Mouse (Mus musculus) ES-E14 (cell line): Measurements from ENCODE around the gene Zmynd10. TPM values are rescaled to one million over a fixed set of nuclear protein-coding genes. Genes with fewer than 3 reads are reported as not detected.
"Not testable (repeated sequence)": the region's sequence is repeated elsewhere in the genome, so short reads cannot be mapped to it uniquely, and the experiment has no call there.

Source experiments
- DNase-seq: peaks from one replicate; pipeline ENCODE4 v3.0.0-alpha.2; 2013; ENCODE audit warnings: low read depth, low spot score
- H3K27ac ChIP-seq: 2 replicates; pipeline ENCODE4 v1.5.1; 2012; ENCODE audit warnings: low read depth, mild to moderate bottlenecking, low read length, moderate library complexity, mixed read lengths; ENCODE audit not compliant: poor library complexity, insufficient read depth, severe bottlenecking
- H3K36me3 ChIP-seq: 2 replicates; pipeline ENCODE4 v1.6.1; 2012; ENCODE audit warnings: mild to moderate bottlenecking, low read length, moderate library complexity, mixed read lengths; ENCODE audit not compliant: control insufficient read depth, poor library complexity, insufficient read depth, severe bottlenecking
- H3K4me1 ChIP-seq, 2 experiments: fragments of 150-350 bp in 1 of 2; sonication (generic) in 1 of 2; 2 replicates each; pipeline ENCODE4 v1.6.1; 2012; ENCODE audit warnings: low read length in 2 of 2, mild to moderate bottlenecking in 1 of 2, mixed read lengths in 1 of 2; ENCODE audit not compliant: control insufficient read depth in 2 of 2, insufficient read depth in 2 of 2, poor library complexity in 1 of 2
- H3K4me3 ChIP-seq, 2 experiments: fragments of 150-350 bp in 1 of 2; sonication (generic) in 1 of 2; 2 replicates each; pipeline ENCODE4 v1.5.1; 2012; ENCODE audit warnings: low read length in 2 of 2, low read depth in 1 of 2, mild to moderate bottlenecking in 1 of 2, mixed read lengths in 1 of 2; ENCODE audit not compliant: insufficient read depth in 1 of 2, poor library complexity in 1 of 2, severe bottlenecking in 1 of 2
- H3K9ac ChIP-seq: 2 replicates; pipeline ENCODE4 v1.6.1; 2012; ENCODE audit warnings: low read depth, mild to moderate bottlenecking, low read length, mixed read lengths; ENCODE audit not compliant: poor library complexity, insufficient read depth, severe bottlenecking
- H3K9me3 ChIP-seq: fragments of 150-350 bp; sonication (generic); 2 replicates; pipeline ENCODE4 v1.6.1; 2012; ENCODE audit warnings: low read depth, mild to moderate bottlenecking, low read length; ENCODE audit not compliant: control insufficient read depth, insufficient read depth
- CHD2 ChIP-seq: IDR thresholded peaks from 2 replicates; pipeline ENCODE4 v1.6.1; 2014; ENCODE audit warnings: mild to moderate bottlenecking, low read depth, low read length, inconsistent platforms
- HCFC1 ChIP-seq: IDR thresholded peaks from 2 replicates; pipeline ENCODE4 v1.6.1; 2012; ENCODE audit warnings: low read length, inconsistent platforms, borderline replicate concordance; ENCODE audit not compliant: insufficient read depth
- MAFK ChIP-seq: IDR thresholded peaks from 2 replicates; pipeline ENCODE4 v1.6.1; 2014; ENCODE audit warnings: mild to moderate bottlenecking, low read depth, low read length, inconsistent platforms; ENCODE audit not compliant: insufficient read depth
- ZC3H11A ChIP-seq: IDR thresholded peaks from 2 replicates; pipeline ENCODE4 v1.6.1; 2012; ENCODE audit warnings: low read depth, mild to moderate bottlenecking, inconsistent platforms, low read length, borderline replicate concordance
- ZNF384 ChIP-seq: IDR thresholded peaks from 2 replicates; pipeline ENCODE4 v1.6.1; 2012; ENCODE audit warnings: low read depth, low read length, inconsistent platforms
- in situ Hi-C, 2 experiments: fragments of 600-800 bp; cut with MboI; formaldehyde crosslinking; loops; one replicate each; pipeline ENCODE4 v1.15.1; 2025; ENCODE audit warnings: low sequenced_read_pairs in 2 of 2, inconsistent platforms in 1 of 2; ENCODE audit not compliant: unreplicated experiment in 2 of 2
- total RNA-seq: library from RNA; depleted of rRNA; stranded (reverse); fragments of 300-350 nt; gene quantifications from 2 replicates; pipeline ENCODE4 v1.2.3, GENCODE M21; 2012

Zmynd10 gene
- total RNA-seq, 1 experiment = 0.49 TPM

- in situ Hi-C loops = no loop called here
These were observed 25.2 kb downstream of the Zmynd10 start for GRCm38 (mm10) chr9:107572327-107572662.

DNA sequence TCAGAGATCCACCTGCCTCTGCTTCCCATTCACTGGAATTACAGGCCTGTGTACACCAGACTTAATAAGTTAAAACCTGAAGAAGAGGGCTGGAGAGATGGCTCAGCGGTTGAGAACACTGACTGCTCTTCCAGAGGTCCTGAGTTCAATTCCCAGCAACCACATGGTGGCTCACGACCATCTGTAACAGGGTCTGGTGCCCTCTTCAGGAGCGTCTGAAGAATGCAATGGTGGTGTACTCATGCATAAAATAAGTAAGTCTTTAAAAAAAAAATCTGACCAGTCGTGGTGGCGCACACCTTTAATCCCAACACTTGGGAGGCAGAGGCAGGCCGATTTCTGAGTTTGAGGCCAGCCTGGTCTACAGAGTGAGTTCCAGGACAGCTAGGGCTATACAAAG, 26.7 kb downstream of the Zmynd10 start:
- peaks cover 17% of the 10 kb centered on the region for H3K36me3 ChIP-seq
- H3K27ac ChIP-seq, H3K9ac ChIP-seq, in situ Hi-C loops, DNase-seq, H3K9me3 ChIP-seq, H3K4me3 ChIP-seq: not testable (repeated sequence)
- H3K4me1 ChIP-seq = peaks cover 0 to 26% of the 10 kb centered on the region in 2 experiments; a peak in 3 of 4 replicates
- TF ChIP-seq ZNF384 = peak; percentile 38; the same call in 1 of the 2 replicates

More at GRCm38 (mm10) chr9:107572327-107572662, 25.2 kb downstream of the Zmynd10 start:
- Histone ChIP-seq H3K27ac (no peak overlapping the region), H3K9me3 (no peaks in the 10 kb centered on the region), H3K36me3 (peaks cover 17% of the 10 kb centered on the region), H3K4me3 (no peak overlapping the region), H3K9ac (no peak overlapping the region), H3K4me1 (peaks cover 0 to 28% of the 10 kb centered on the region in 2 experiments; a peak in 3 of 4 replicates)
- no peak for DNase-seq
- TF ChIP-seq CHD2 (no peak), MAFK (no peak), ZC3H11A (no peak), ZNF384 (no peak), HCFC1 (no peak)

GRCm38 (mm10) chr9:107575579-107576356, 28.7 kb downstream of the Zmynd10 start:
- no peaks in the 10 kb centered on the region for H3K9me3 ChIP-seq
- TF ChIP-seq MAFK (no peak), ZC3H11A (no peak), ZNF384 (no peak), CHD2 (no peak), HCFC1 (no peak)
- peaks cover 15% of the 10 kb centered on the region for H3K36me3 ChIP-seq
- H3K4me3 ChIP-seq = no peak overlapping the region
- H3K4me1 ChIP-seq = peaks cover 0 to 18% of the 10 kb centered on the region in 2 experiments; a peak in 2 of 4 replicates
- in situ Hi-C loops = no loop called here
- peak; percentile 92 for DNase-seq
- peak overlapping the region; percentile 77 for H3K27ac ChIP-seq
- H3K9ac ChIP-seq = 0 out of 2 replicates have a peak overlapping the region, but pooled peaks have one; percentile 44

- DNase-seq = no peak
- H3K4me1 ChIP-seq = peaks cover 2 to 12% of the 10 kb centered on the region in 2 experiments; a peak in 2 of 4 replicates
- H3K9me3 ChIP-seq = no peaks in the 10 kb centered on the region
- no peak for TF ChIP-seq HCFC1
- TF ChIP-seq ZNF384 = no peak
- no peak for TF ChIP-seq ZC3H11A
- no peak for TF ChIP-seq CHD2
- no peak for TF ChIP-seq MAFK
- peak within 1 kb of the TSS; percentile 57 to 69 for H3K4me3 ChIP-seq
- peak within 1 kb of the TSS; percentile 62 for H3K9ac ChIP-seq
- in situ Hi-C loops = no loop called here
- peaks cover 8% of the 10 kb centered on the region for H3K36me3 ChIP-seq
- peak within 1 kb of the TSS; percentile 77 for H3K27ac ChIP-seq
These were observed 29.4 kb downstream of the Zmynd10 start, which contains the start of gene Hyal1 for GRCm38 (mm10) chr9:107576357-107577107. Gene Hyal1, plus strand, starts transcription at chr9:107576927.
